Mouse (Mus musculus) heart, embryonic 11.5 days (tissue): ENCODE measurements around the gene Pth1r. TPM values are rescaled to one million over a fixed set of nuclear protein-coding genes. Genes with fewer than 3 reads are reported as not detected.
"Not testable (repeated sequence)": the region's sequence is repeated elsewhere in the genome, so short reads cannot be mapped to it uniquely, and the experiment has no call there.

ENCODE experiments used
- ATAC-seq: fragments of 200-750 bp; cut with Nextera tagmentation; replicated peaks from 2 replicates; pipeline ENCODE4 v1.8.0; 2017; ENCODE audit warnings: moderate library complexity; ENCODE audit not compliant: insufficient number of reproducible peaks, low FRiP score, low TSS enrichment
- H3K27ac ChIP-seq: fragments of 300-500 bp; sonication (generic); 2 replicates; pipeline ENCODE4 v1.5.1; 2014; ENCODE audit warnings: mild to moderate bottlenecking, low read depth, low read length
- H3K27me3 ChIP-seq: fragments of 300-500 bp; sonication (generic); 2 replicates; pipeline ENCODE4 v1.6.1; 2014; ENCODE audit warnings: mild to moderate bottlenecking, low read length, mixed read lengths; ENCODE audit not compliant: control insufficient read depth, insufficient read depth
- H3K36me3 ChIP-seq: fragments of 300-500 bp; sonication (generic); 2 replicates; pipeline ENCODE4 v1.6.1; 2014; ENCODE audit warnings: mild to moderate bottlenecking, low read length, moderate library complexity, mixed read lengths; ENCODE audit not compliant: control insufficient read depth, insufficient read depth
- H3K4me1 ChIP-seq: fragments of 300-500 bp; sonication (generic); 2 replicates; pipeline ENCODE4 v1.6.1; 2014; ENCODE audit warnings: low read length; ENCODE audit not compliant: control insufficient read depth, insufficient read depth
- H3K4me2 ChIP-seq: fragments of 300-500 bp; sonication (generic); 2 replicates; pipeline ENCODE4 v1.6.1; 2014; ENCODE audit warnings: mild to moderate bottlenecking, moderate library complexity
- H3K4me3 ChIP-seq: fragments of 300-500 bp; sonication (generic); 2 replicates; pipeline ENCODE4 v1.5.1; 2014; ENCODE audit warnings: low read depth, low read length
- H3K9ac ChIP-seq: fragments of 300-500 bp; sonication (generic); 2 replicates; pipeline ENCODE4 v1.6.1; 2014; ENCODE audit warnings: mild to moderate bottlenecking, low read depth, low read length, moderate library complexity
- H3K9me3 ChIP-seq: fragments of 300-500 bp; sonication (generic); replicated peaks from 2 replicates; pipeline ENCODE4 v1.6.1; 2016; ENCODE audit warnings: low read length; ENCODE audit not compliant: control insufficient read depth
- WGBS: fragments of 180-500 bp; shearing (Covaris S2); extraction: QIAGEN DNeasy Blood & Tissue Kit; methylation state at CpG from one replicate; pipeline ENCODE4 v1.1.7; 2014; ENCODE audit not compliant: insufficient replicate concordance; 5-methylcytosine and 5-hydroxymethylcytosine counted together
- polyA plus RNA-seq: library from polyadenylated mRNA; unstranded; fragments of >200 nt; fragmentation: Nextera tagmentation; extraction: Ambion mirVana; gene quantifications from 2 replicates; pipeline ENCODE4 v1.2.1, GENCODE M21; 2014

Pth1r gene
- polyA plus RNA-seq, 1 experiment from 2014 or later, result 24.3 TPM

- WGBS, result 75% methylated on average over 2 of the region's 2 CpGs
- peaks cover 31% of the 10 kb centered on the region for H3K4me1 ChIP-seq
Observed at GRCm38 (mm10) chr9:110687846-110688245, 59.1 kb downstream of the Pth1r start.

GRCm38 (mm10) chr9:110687061-110687460, 59.9 kb downstream of the Pth1r start:
- Histone ChIP-seq H3K27ac (no peak overlapping the region), H3K4me2 (no peak overlapping the region), H3K4me3 (no peak overlapping the region), H3K9me3 (no peaks in the 10 kb centered on the region), H3K27me3 (no peaks in the 10 kb centered on the region), H3K9ac (no peak overlapping the region), H3K4me1 (peaks cover 37% of the 10 kb centered on the region), H3K36me3 (no peaks in the 10 kb centered on the region)
- WGBS, result 58% methylated on average over 5 of the region's 5 CpGs
- no peak for ATAC-seq

More at GRCm38 (mm10) chr9:110687846-110688245, 59.1 kb downstream of the Pth1r start:
- no peak overlapping the region for H3K9ac ChIP-seq
- ATAC-seq, result no peak
- no peaks in the 10 kb centered on the region for H3K27me3 ChIP-seq
- no peak overlapping the region for H3K27ac ChIP-seq
- no peak overlapping the region for H3K4me3 ChIP-seq
- H3K9me3 ChIP-seq, result no peaks in the 10 kb centered on the region
- no peaks in the 10 kb centered on the region for H3K36me3 ChIP-seq
- H3K4me2 ChIP-seq, result no peak overlapping the region

GRCm38 (mm10) chr9:110686472-110686871, 60.5 kb downstream of the Pth1r start:
- Histone ChIP-seq H3K4me3 (no peak overlapping the region), H3K27me3 (no peaks in the 10 kb centered on the region), H3K4me2 (no peak overlapping the region), H3K27ac (no peak overlapping the region), H3K4me1 (peaks cover 40% of the 10 kb centered on the region), H3K9me3 (no peaks in the 10 kb centered on the region), H3K36me3 (no peaks in the 10 kb centered on the region), H3K9ac (no peak overlapping the region; the same call in 1 of the 2 replicates)
- no peak for ATAC-seq
- 53% methylated on average over 3 of the region's 3 CpGs for WGBS

GRCm38 (mm10) chr9:110685591-110685990, 61.4 kb downstream of the Pth1r start:
- H3K4me2 ChIP-seq, result no peak overlapping the region
- H3K4me3 ChIP-seq, result no peak overlapping the region
- 75% methylated on average over 5 of the region's 5 CpGs for WGBS
- H3K27me3 ChIP-seq, result no peaks in the 10 kb centered on the region
- H3K36me3 ChIP-seq, result no peaks in the 10 kb centered on the region
- ATAC-seq, result no peak
- no peak overlapping the region; the same call in 1 of the 2 replicates for H3K9ac ChIP-seq
- H3K9me3 ChIP-seq, result no peaks in the 10 kb centered on the region
- H3K4me1 ChIP-seq, result peaks cover 40% of the 10 kb centered on the region
- no peak overlapping the region for H3K27ac ChIP-seq

DNA sequence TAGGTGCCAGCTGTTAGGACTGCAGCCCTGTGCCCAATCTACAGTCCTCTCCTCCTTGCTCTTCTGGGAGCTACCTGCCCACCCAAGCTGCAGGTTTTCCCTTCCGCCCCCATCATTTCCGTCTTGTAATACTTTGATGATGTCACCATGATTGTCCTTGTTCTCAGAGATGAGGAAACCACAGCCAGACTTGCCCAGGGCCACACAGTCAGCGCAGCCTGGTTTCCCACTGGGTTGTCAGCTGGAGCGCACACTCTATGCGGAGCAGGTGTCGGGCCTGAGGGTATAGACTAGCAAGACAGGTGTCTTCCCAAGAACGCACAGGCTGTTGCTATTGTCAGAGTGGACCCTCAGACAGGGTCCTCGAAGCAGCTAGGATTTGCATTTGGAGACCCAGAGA, 61.8 kb downstream of the Pth1r start:
- Histone ChIP-seq H3K36me3 (no peaks in the 10 kb centered on the region), H3K9ac (no peak overlapping the region; the same call in 1 of the 2 replicates), H3K4me2 (no peak overlapping the region), H3K9me3 (no peaks in the 10 kb centered on the region), H3K27ac (peak overlapping the region; percentile 84; the same call in 1 of the 2 replicates), H3K4me3 (no peak overlapping the region), H3K27me3 (no peaks in the 10 kb centered on the region), H3K4me1 (peaks cover 40% of the 10 kb centered on the region)
- WGBS, result 88% methylated on average over 8 of the region's 8 CpGs
- ATAC-seq, result no peak

GRCm38 (mm10) chr9:110684100-110684831, 62.7 kb downstream of the Pth1r start:
- H3K27ac ChIP-seq, result peak overlapping the region; percentile 84
- H3K36me3 ChIP-seq, result no peaks in the 10 kb centered on the region
- H3K4me1 ChIP-seq, result peaks cover 40% of the 10 kb centered on the region
- WGBS, result 42% methylated on average over 6 of the region's 6 CpGs
- H3K9me3 ChIP-seq, result no peaks in the 10 kb centered on the region
- H3K9ac ChIP-seq, result peak overlapping the region; percentile 56
- no peaks in the 10 kb centered on the region for H3K27me3 ChIP-seq
- no peak overlapping the region for H3K4me3 ChIP-seq
- peak overlapping the region; percentile 17 for H3K4me2 ChIP-seq
- peak; percentile 60 for ATAC-seq

DNA sequence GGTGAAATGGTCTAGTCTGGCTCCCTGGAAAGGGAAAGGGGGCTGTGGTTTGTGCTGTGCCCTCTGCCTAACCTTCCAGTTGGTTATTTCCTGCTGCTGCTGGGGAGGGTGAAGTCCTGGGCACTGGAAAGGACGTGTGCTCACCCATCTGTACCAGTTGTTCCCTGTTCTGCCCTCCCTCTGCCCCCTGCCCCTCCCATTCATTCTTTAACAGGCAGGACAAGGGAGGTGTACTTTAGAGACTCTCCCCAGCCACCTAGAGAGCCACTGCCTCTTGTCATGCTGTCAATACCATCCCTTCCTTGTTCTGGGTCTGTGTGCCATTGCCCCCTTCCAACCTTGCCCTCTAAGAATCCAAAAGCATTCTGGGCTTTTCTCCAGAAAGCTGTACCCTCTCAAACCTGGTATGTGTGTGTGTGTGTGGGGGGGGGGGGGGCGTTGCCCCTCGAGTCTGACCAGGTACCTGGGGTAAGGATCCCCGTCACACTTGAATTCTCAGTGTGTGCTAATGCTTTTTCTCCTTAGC, 63.3 kb downstream of the Pth1r start:
- peak overlapping the region; percentile 70 for H3K27ac ChIP-seq
- no peaks in the 10 kb centered on the region for H3K9me3 ChIP-seq
- H3K4me3 ChIP-seq, result no peak overlapping the region
- H3K36me3 ChIP-seq, result no peaks in the 10 kb centered on the region
- peaks cover 40% of the 10 kb centered on the region for H3K4me1 ChIP-seq
- 47% methylated on average over 4 of the region's 4 CpGs for WGBS
- peak overlapping the region; percentile 17; the same call in 1 of the 2 replicates for H3K4me2 ChIP-seq
- no peaks in the 10 kb centered on the region for H3K27me3 ChIP-seq
- no peak overlapping the region for H3K9ac ChIP-seq
- ATAC-seq, result 0 out of 2 replicates have a peak, but pooled peaks have one; percentile 7

DNA sequence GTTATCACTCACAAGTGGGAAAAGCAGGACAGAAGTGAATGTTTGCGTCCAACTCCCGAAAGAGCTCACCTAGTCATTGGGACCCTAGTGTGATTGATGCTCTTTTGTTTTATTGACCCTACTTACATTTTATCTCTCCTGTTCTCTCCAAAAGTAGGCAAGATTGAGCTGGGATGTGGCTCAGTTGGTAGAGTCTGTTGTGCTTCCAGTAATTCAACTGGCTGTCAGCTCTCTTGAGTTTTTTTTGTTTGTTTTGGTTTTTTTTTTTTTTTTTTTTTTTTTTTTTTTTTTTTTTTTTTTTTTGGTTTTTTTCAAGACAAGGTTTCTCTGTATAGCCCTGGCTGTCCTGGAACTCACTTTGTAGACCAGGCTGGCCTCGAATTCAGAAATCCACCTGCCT, 64.2 kb downstream of the Pth1r start:
- 79% methylated on average over 3 of the region's 3 CpGs for WGBS
- not testable (repeated sequence) for H3K27ac ChIP-seq, H3K36me3 ChIP-seq, H3K4me3 ChIP-seq, ATAC-seq, H3K9me3 ChIP-seq, H3K9ac ChIP-seq, H3K4me2 ChIP-seq, H3K27me3 ChIP-seq
- H3K4me1 ChIP-seq, result peaks cover 50% of the 10 kb centered on the region
